In the genomic region with DNA sequence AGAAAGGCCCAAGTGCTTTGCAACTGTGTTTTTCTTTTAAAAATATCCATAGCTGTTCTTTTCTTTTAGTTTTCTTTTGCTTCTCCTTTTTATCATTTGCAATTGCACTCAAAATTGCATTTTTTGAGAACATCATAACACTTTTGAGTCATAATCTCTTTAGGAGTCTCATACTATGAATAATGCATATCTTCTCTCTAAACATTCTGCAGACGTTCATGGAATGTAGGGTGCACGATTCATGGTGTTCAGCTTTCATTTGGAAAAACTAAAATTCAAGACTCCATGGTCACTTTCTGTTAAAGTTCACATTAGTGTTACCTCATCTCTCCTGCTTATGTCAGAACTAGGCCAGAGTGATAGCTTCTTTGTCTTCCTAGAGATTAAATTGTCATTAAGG, we compare ENCODE assay signal across 15 mouse cellular contexts.
"Had no signal": no experiment of that assay in that cellular context is flagged by ENCODE, and none has a peak within 500 bp of the region (broad histone marks: within the 10 kb centered on the region; RNA-seq: fewer than 3 reads in every experiment).

No protein-coding gene starts in this region.

- H3K4me1 ChIP-seq: neural tube, embryonic 15.5 days; stomach, embryonic 15.5 days had no signal

- DNase-seq: retina, postnatal 1 day; right cerebral cortex, adult 18-20 months; right cerebral cortex, postnatal 14 days; right cerebral cortex, postnatal 25 days; right cerebral cortex, postnatal 4 days; spleen, adult 18-20 months; thymus, adult 18-20 months; thymus, adult 2 months; thymus, postnatal 14 days; thymus, postnatal 25 days; thymus, postnatal 36 days; thymus, postnatal 4 days had no signal

- H3K27ac ChIP-seq: neural tube, embryonic 15.5 days; stomach, embryonic 15.5 days; stomach, postnatal 0 days had no signal

- H3K4me3 ChIP-seq: neural tube, embryonic 15.5 days; stomach, embryonic 15.5 days had no signal
